Mouse (Mus musculus) kidney, adult 2 months (tissue): ENCODE measurements at regions not wholly inside any gene's neighbourhood (a gene's known extent, or its start where the extent isn't known, plus 50 kb on each side); places are given as distances from the start of the nearest gene placed in this dataset.

ENCODE experiments used
- CTCF ChIP-seq: fragments of 200-500 bp; conservative IDR thresholded peaks from 2 replicates; pipeline ENCODE4 v1.5.1; 2011; ENCODE audit warnings: low read depth, mild to moderate bottlenecking, control low read depth, low read length, moderate library complexity, mixed read lengths; ENCODE audit not compliant: insufficient read depth, insufficient read length
- POLR2A ChIP-seq: fragments of 200-500 bp; IDR thresholded peaks from one replicate; pipeline ENCODE4 v1.6.1; 2011; ENCODE audit warnings: low read depth, low read length, control low read depth

- TF ChIP-seq POLR2A (no peak), CTCF (no peak)
These were observed 158.7 kb downstream of the Glrx3 start for GRCm38 (mm10) chr7:137596161-137596560.
